In genomic region chr4:134677556-134678508, GRCm38 (mm10) we compare ENCODE assay signal across 10 mouse cellular contexts. TPM values are rescaled to one million over a fixed set of nuclear protein-coding genes. Genes with fewer than 3 reads are reported as not detected.
DNase-seq lines count a peak whose midpoint lies in the region; ATAC-seq lines count a peak whose summit lies in the region.
"Had no signal": no experiment of that assay in that cellular context is flagged by ENCODE, and none has a peak within 500 bp of the region (broad histone marks: within the 10 kb centered on the region; RNA-seq: fewer than 3 reads in every experiment).

No protein-coding gene starts in this region.

- no peaks in the 10 kb centered on the region for H3K9me3 ChIP-seq in midbrain, embryonic 10.5 days (replicated peaks)
- H3K9me3 ChIP-seq in midbrain, embryonic 13.5 days, result 0 out of 2 replicates have a peak, but pooled peaks cover 6% of the 10 kb centered on the region
- H3K9me3 ChIP-seq in liver, embryonic 11.5 days (ENCODE audit: control insufficient read depth, low read length), result no peaks in the 10 kb centered on the region

- no peak overlapping the region for H3K4me2 ChIP-seq in midbrain, embryonic 13.5 days (replicated peaks)
- H3K4me2 ChIP-seq in liver, embryonic 11.5 days, result no peak overlapping the region

- peak overlapping the region; percentile 57 for H3K27ac ChIP-seq in midbrain, embryonic 10.5 days (replicated peaks)
- H3K27ac ChIP-seq in midbrain, embryonic 13.5 days, result no peak overlapping the region
- H3K27ac ChIP-seq in liver, embryonic 11.5 days (ENCODE audit: low read depth, low read length), result no peak overlapping the region

- peaks cover 59% of the 10 kb centered on the region for H3K4me1 ChIP-seq in midbrain, embryonic 10.5 days
- peaks cover 35% of the 10 kb centered on the region for H3K4me1 ChIP-seq in midbrain, embryonic 13.5 days (replicated peaks)
- peaks cover 17% of the 10 kb centered on the region for H3K4me1 ChIP-seq in liver, embryonic 11.5 days (replicated peaks; ENCODE audit: control insufficient read depth, insufficient read depth, low read length)

- DNase-seq in cerebellum, postnatal 4 days (ENCODE audit: low spot score in 2 of 2), result no peak
- peak; percentile 37 for DNase-seq in midbrain, embryonic 10.5 days (ENCODE audit: low spot score)
- DNase-seq in layer of hippocampus, adult 9-11 months, result peak; percentile 74
- no peak for DNase-seq in urinary bladder, adult 2 months (ENCODE audit: low spot score)
- DNase-seq in liver, embryonic 11.5 days (ENCODE audit: low spot score), result no peak
- DNase-seq in kidney, postnatal 4 days, result no peak
- DNase-seq: liver had no signal

- H3K36me3 ChIP-seq in midbrain, embryonic 10.5 days, result 0 out of 2 replicates have a peak, but pooled peaks cover 3% of the 10 kb centered on the region
- H3K36me3 ChIP-seq in midbrain, embryonic 13.5 days, result no peaks in the 10 kb centered on the region
- H3K36me3 ChIP-seq in liver, embryonic 11.5 days (ENCODE audit: control insufficient read depth, insufficient read depth, low read length), result no peaks in the 10 kb centered on the region

- WGBS in midbrain, embryonic 10.5 days, result 38% methylated on average over 17 of the region's 17 CpGs
- 31% methylated on average over 17 of the region's 17 CpGs for WGBS in midbrain, embryonic 13.5 days
- WGBS in liver, embryonic 11.5 days, result 49% methylated on average over 17 of the region's 17 CpGs

- peak; percentile 69 for ATAC-seq in cerebellum, adult (ENCODE audit: insufficient number of reproducible peaks, low FRiP score, low TSS enrichment)
- no peak for ATAC-seq in midbrain, embryonic 13.5 days
- no peak for ATAC-seq in liver, embryonic 11.5 days (replicated peaks; ENCODE audit: low FRiP score)

- peaks cover 37% of the 10 kb centered on the region; the same call in 1 of the 2 replicates for H3K27me3 ChIP-seq in midbrain, embryonic 10.5 days (ENCODE audit: low read depth, poor library complexity, severe bottlenecking)
- H3K27me3 ChIP-seq in midbrain, embryonic 13.5 days, result no peaks in the 10 kb centered on the region
- no peaks in the 10 kb centered on the region for H3K27me3 ChIP-seq in liver, embryonic 11.5 days (replicated peaks; ENCODE audit: control insufficient read depth, insufficient read depth, low read length)

- H3K4me3 ChIP-seq in midbrain, embryonic 10.5 days, result no peak overlapping the region
- H3K4me3 ChIP-seq in midbrain, embryonic 13.5 days (replicated peaks), result no peak overlapping the region
- H3K4me3 ChIP-seq in liver, embryonic 11.5 days (ENCODE audit: low read depth, low read length), result no peak overlapping the region
- H3K4me3 ChIP-seq: erythroblast, embryonic 14.5 days had no signal

- no peak overlapping the region; the same call in 1 of the 2 replicates for H3K9ac ChIP-seq in midbrain, embryonic 13.5 days (replicated peaks)
- no peak overlapping the region for H3K9ac ChIP-seq in liver, embryonic 11.5 days (ENCODE audit: low read depth, low read length)

RNA-seq across cellular contexts. Expression of gene Man1c1, which starts 26.3 kb away (rescaled TPM):
- 2.8 and 3.1 TPM in 2 replicates for polyA plus RNA-seq in midbrain, embryonic 10.5 days (2016; fragmentation: Nextera tagmentation; extraction: Ambion mirVana)
- polyA plus RNA-seq in midbrain, embryonic 13.5 days (2015; fragmentation: Nextera tagmentation; extraction: Ambion mirVana), result 1.9 and 2.4 TPM in 2 replicates
- 7.3 and 12.7 TPM in 2 replicates for polyA plus RNA-seq in urinary bladder, adult 2 months (2012; rRNA removed)
- polyA plus RNA-seq in liver, embryonic 11.5 days (2014; fragmentation: Nextera tagmentation; extraction: Ambion mirVana), result 3.9 and 4.1 TPM in 2 replicates

Comparison
In these comparisons a context has a peak if more than half of its experiments do, and no peak if none do; other contexts are left out.
1. DNase-seq: peak in midbrain, embryonic 10.5 days (single experiment) and layer of hippocampus, adult 9-11 months (single experiment); none in cerebellum, postnatal 4 days (0 of 2), urinary bladder, adult 2 months (single experiment), liver, embryonic 11.5 days (single experiment) and kidney, postnatal 4 days (0 of 2).